7 mouse cellular contexts compared by ENCODE assay signal in the genomic region with DNA sequence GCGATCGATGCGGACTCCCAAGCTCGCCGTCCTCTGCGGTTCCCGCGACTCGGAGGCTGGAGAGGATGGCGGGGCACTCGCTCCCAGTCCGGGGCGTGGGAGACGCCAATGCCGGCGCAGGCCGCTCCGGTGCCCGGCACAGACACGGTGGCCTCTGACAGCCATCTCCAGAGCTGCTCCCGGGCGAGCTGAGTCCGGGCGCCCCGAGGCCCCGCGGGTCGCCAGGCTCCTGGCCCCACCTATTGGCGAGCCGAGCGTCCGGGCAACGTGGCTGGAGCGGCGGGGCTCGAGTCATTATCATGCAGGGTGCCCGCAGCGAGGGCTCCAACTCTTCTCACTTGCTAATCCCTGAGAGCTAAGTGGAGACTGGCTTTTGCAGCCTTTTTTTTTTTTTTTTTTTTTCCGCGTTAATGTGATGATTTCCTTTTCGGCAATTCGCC. TPM values are rescaled to one million over a fixed set of nuclear protein-coding genes. Genes with fewer than 3 reads are reported as not detected.
DNase-seq lines count a peak whose midpoint lies in the region; ATAC-seq lines count a peak whose summit lies in the region.

No protein-coding gene starts in this region.

- H3K4me2 ChIP-seq in embryonic facial prominence, embryonic 15.5 days (replicated peaks), result peak overlapping the region; percentile 98
- H3K4me2 ChIP-seq in hindbrain, embryonic 11.5 days (replicated peaks; ENCODE audit: low read depth, low read length), result peak overlapping the region; percentile 83

- H3K4me3 ChIP-seq in embryonic facial prominence, embryonic 15.5 days (replicated peaks), result peak overlapping the region; percentile 62
- peak overlapping the region; percentile 80 for H3K4me3 ChIP-seq in hindbrain, embryonic 11.5 days (ENCODE audit: low read depth, low read length)

- no peak for ATAC-seq in embryonic facial prominence, embryonic 15.5 days (ENCODE audit: insufficient number of reproducible peaks, low FRiP score, low TSS enrichment, low read depth)
- peak; percentile 72 for ATAC-seq in hindbrain, embryonic 11.5 days (ENCODE audit: low FRiP score)

- WGBS in embryonic facial prominence, embryonic 15.5 days, result under 1% methylated on average over 42 of the region's 42 CpGs
- WGBS in hindbrain, embryonic 11.5 days, result under 1% methylated on average over 42 of the region's 42 CpGs

- no peaks in the 10 kb centered on the region for H3K36me3 ChIP-seq in embryonic facial prominence, embryonic 15.5 days
- H3K36me3 ChIP-seq in hindbrain, embryonic 11.5 days (ENCODE audit: control insufficient read depth, insufficient read depth, low read length), result no peaks in the 10 kb centered on the region

- H3K27ac ChIP-seq in embryonic facial prominence, embryonic 15.5 days (replicated peaks), result no peak overlapping the region
- peak overlapping the region; percentile 82 for H3K27ac ChIP-seq in hindbrain, embryonic 11.5 days (ENCODE audit: low read depth, low read length)

- H3K9me3 ChIP-seq in embryonic facial prominence, embryonic 15.5 days (replicated peaks), result no peaks in the 10 kb centered on the region
- H3K9me3 ChIP-seq in hindbrain, embryonic 11.5 days (ENCODE audit: control insufficient read depth, low read length), result no peaks in the 10 kb centered on the region

- peaks cover 37% of the 10 kb centered on the region for H3K27me3 ChIP-seq in embryonic facial prominence, embryonic 15.5 days
- H3K27me3 ChIP-seq in hindbrain, embryonic 11.5 days (ENCODE audit: control insufficient read depth, insufficient read depth, low read length), result no peaks in the 10 kb centered on the region; the same call in 1 of the 2 replicates

- H3K4me1 ChIP-seq in embryonic facial prominence, embryonic 15.5 days, result peaks cover 13% of the 10 kb centered on the region
- no peaks in the 10 kb centered on the region for H3K4me1 ChIP-seq in hindbrain, embryonic 11.5 days (replicated peaks; ENCODE audit: control insufficient read depth, insufficient read depth, low read length)

- peak; percentile 67 for DNase-seq in R1 (ENCODE audit: low read depth, low spot score)
- DNase-seq in adrenal gland, postnatal 4 days (ENCODE audit: low spot score in 2 of 2), result peak; percentile 4 to 7
- DNase-seq in hindbrain, embryonic 11.5 days (ENCODE audit: low spot score), result peak; percentile 71
- DNase-seq in left cerebral cortex, postnatal 36 days (ENCODE audit: low spot score in 2 of 2), result peak; percentile 74 to 77
- peak; percentile 78 for DNase-seq in neural tube, embryonic 10.5 days (ENCODE audit: extremely low spot score, low spot score)
- peak; percentile 5 for DNase-seq in urinary bladder, postnatal 25 days (ENCODE audit: low spot score)

- intact Hi-C loops in left cerebral cortex, postnatal 36 days (cut with DNase I), result loop anchor here (10.0 kb wide), 2 partner anchors 683 to 1387 kb away; no protein-coding TSS in a partner anchor

- peak overlapping the region; percentile 5; the same call in 1 of the 2 replicates for H3K9ac ChIP-seq in embryonic facial prominence, embryonic 15.5 days
- peak overlapping the region; percentile 78 for H3K9ac ChIP-seq in hindbrain, embryonic 11.5 days (ENCODE audit: low read depth, low read length)

RNA-seq across cellular contexts. Expression of gene Grid2, which starts 1.8 kb away (rescaled TPM):
- total RNA-seq in adrenal gland, postnatal 4 days (2021), result 1 to 10 TPM; 1.4 to 1.9 TPM
- 2.1 and 2.6 TPM in 2 replicates for polyA plus RNA-seq in embryonic facial prominence, embryonic 15.5 days (2015; fragmentation: Nextera tagmentation; extraction: Ambion mirVana)
- 4.0 and 5.5 TPM in 2 replicates for polyA plus RNA-seq in hindbrain, embryonic 11.5 days (2014; fragmentation: Nextera tagmentation; extraction: Ambion mirVana)
- 10 to 100 TPM; 18.9 to 21.9 TPM for total RNA-seq in left cerebral cortex, postnatal 36 days (2021)

Comparison
In these comparisons a context has a peak if more than half of its experiments do, and no peak if none do; other contexts are left out.
1. DNase-seq: peak in every context shown above with its lines; median percentile 78 in neural tube, embryonic 10.5 days; 76 in left cerebral cortex, postnatal 36 days; 71 in hindbrain, embryonic 11.5 days; 67 in R1; 6 in adrenal gland, postnatal 4 days; 5 in urinary bladder, postnatal 25 days.
2. RNA of gene Grid2, which starts 1.8 kb away (total RNA-seq): 18.9 to 21.9 TPM in left cerebral cortex, postnatal 36 days; 1.4 to 1.9 TPM in adrenal gland, postnatal 4 days; every median in the first group is over 4 times any median in the second.